Mouse (Mus musculus): ENCODE results near the gene Hmgb1. TPM values are rescaled to one million over a fixed set of nuclear protein-coding genes. Genes with fewer than 3 reads are reported as not detected.

The Hmgb1 gene
- polyA plus RNA-seq, 1 experiment: 88.6 TPM

DNA sequence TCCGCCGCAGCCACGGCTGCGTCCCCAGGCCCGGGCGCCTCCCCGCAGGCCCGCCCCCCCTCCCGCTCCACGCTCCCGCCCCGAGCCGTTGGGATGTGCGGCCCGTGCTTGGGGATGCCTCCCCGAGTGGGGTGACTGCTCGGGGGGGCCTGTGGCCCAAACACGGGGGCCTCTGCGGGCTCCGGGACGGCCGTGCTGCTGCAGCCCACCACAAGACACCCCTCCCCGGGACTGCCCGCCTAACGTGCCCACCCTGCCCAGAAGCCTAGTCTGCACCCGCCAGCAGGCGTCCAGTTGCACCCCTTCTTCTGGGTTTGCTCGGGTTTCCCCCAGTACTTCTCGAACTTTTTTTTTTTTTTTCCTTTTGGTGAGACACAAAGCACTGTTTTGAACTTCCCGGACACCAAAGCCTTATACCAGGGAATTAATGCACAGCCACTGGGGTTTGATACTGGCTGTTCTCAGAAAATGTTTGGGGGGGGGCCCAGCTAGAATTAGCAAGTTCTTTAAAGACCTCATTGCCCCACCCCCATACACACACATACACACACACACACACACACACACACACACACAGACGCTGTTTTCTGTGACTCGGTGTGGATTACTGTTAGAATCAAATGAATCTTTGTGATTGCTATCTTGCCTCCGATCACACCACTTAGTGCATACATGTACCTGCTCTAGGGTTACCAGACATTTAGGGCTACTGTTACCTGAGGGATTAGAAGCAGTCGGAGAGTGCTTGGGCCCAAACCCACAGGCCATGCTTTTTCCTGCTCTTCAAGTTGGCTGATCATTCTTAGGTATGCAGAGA, 130.7 kb downstream of the Hmgb1 start:
- H3K4me2 ChIP-seq (ENCODE audit: low read depth): peak overlapping the region; percentile 34
- peaks cover 17% of the 10 kb centered on the region for H3K36me3 ChIP-seq (ENCODE audit: control insufficient read depth, insufficient read depth)
- H3K79me2 ChIP-seq (ENCODE audit: control insufficient read depth, insufficient read depth): peaks cover 23% of the 10 kb centered on the region
- peak overlapping the region; percentile 99 for H3ac ChIP-seq (ENCODE audit: control insufficient read depth, insufficient read length)
- TF ChIP-seq E2F4 (IDR thresholded peaks at IDR 0.05; ENCODE audit: insufficient read depth) (no peak), SRF (IDR thresholded peaks at IDR 0.05; ENCODE audit: control insufficient read depth, insufficient read length, low read depth) (no peak), POLR2A (IDR thresholded peaks at IDR 0.05; ENCODE audit: insufficient read length, low read depth) (no peak), CEBPB (IDR thresholded peaks at IDR 0.05; ENCODE audit: insufficient read depth, poor library complexity, severe bottlenecking) (no peak), POLR2AphosphoS2 (IDR thresholded peaks at IDR 0.05; ENCODE audit: insufficient read length, low read depth) (no peak)
- H3K27me3 ChIP-seq (ENCODE audit: control insufficient read depth, insufficient read depth, insufficient read length): no peaks in the 10 kb centered on the region
- peak overlapping the region; percentile 9 for H3K4me3 ChIP-seq

DNA sequence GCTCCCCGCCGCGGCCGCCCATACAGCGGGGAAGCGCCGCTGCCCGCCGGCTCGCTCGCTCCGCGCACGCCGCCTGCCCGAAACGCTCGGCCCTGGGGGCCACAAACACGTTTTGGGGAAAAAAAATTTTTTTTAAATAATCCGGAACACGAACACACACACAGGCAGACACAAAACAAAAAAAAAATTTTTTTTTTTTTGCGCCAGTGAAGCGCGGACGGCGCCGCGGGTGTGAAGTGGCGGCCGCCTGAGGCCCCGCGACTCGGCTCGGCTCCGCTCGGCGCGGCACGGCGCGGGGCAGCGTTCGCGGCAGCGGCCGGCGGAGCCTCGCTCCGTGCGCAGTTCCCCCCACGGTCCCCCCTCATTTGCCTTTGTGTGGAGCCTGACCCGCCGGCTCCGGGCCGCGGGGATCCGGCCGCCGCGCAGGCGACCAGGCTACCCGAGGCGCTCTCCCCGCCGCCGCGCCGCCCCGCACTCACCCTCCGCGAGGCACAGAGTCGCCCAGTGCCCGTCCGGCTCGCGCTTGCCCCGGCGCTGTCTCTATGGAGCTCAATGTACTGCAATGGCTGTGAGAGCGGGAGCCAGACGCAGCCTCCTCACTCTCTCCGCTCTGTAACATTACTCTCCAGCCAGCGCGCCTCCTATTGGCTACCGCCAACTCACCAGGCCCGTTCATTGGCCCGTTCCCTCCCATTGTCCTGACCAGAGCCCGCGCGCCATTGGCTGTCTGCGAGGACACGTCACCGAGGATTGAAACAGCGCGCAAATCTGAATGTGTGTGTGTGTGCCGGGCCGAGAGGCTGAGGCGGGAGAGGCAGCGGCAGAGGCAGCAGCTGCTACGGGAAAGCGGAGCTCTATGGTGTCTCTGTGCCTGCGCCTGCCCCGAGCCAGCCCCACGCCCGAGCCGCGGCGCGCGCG, 131.6 kb downstream of the Hmgb1 start:
- H3K4me2 ChIP-seq (ENCODE audit: low read depth): no peak overlapping the region
- peak overlapping the region; percentile 99 for H3ac ChIP-seq (ENCODE audit: control insufficient read depth, insufficient read length)
- peaks cover 23% of the 10 kb centered on the region for H3K79me2 ChIP-seq (ENCODE audit: control insufficient read depth, insufficient read depth)
- peaks cover 17% of the 10 kb centered on the region for H3K36me3 ChIP-seq (ENCODE audit: control insufficient read depth, insufficient read depth)
- H3K27me3 ChIP-seq (ENCODE audit: control insufficient read depth, insufficient read depth, insufficient read length): no peaks in the 10 kb centered on the region
- H3K4me3 ChIP-seq: peak overlapping the region; percentile 41
- TF ChIP-seq POLR2A (IDR thresholded peaks at IDR 0.05; ENCODE audit: insufficient read length, low read depth): peak; percentile 91
- peak; percentile 98 for TF ChIP-seq E2F4 (IDR thresholded peaks at IDR 0.05; ENCODE audit: insufficient read depth)
- peak; percentile 17 for TF ChIP-seq REST (IDR thresholded peaks at IDR 0.05; ENCODE audit: insufficient read depth, insufficient read length)
- no peak for TF ChIP-seq MAX (IDR thresholded peaks at IDR 0.05; ENCODE audit: low read depth)
- peak in 2 of 3 experiments; percentile 79 to 85 for TF ChIP-seq MYOD1 (IDR thresholded peaks at IDR 0.05; ENCODE audit: control insufficient read depth in 1 of 3, insufficient read length in 2 of 3, low read depth in 2 of 3)
- TF ChIP-seq TCF12 (IDR thresholded peaks at IDR 0.05; ENCODE audit: insufficient read depth, poor library complexity, severe bottlenecking): no peak
- TF ChIP-seq POLR2AphosphoS2 (IDR thresholded peaks at IDR 0.05; ENCODE audit: insufficient read length, low read depth): peak; percentile 83
- peak; percentile 11 to 84 (median 71) for TF ChIP-seq MYOG (IDR thresholded peaks at IDR 0.05; ENCODE audit: control insufficient read depth in 1 of 3, insufficient read depth in 1 of 3, insufficient read length in 2 of 3, low read depth in 2 of 3)

DNA sequence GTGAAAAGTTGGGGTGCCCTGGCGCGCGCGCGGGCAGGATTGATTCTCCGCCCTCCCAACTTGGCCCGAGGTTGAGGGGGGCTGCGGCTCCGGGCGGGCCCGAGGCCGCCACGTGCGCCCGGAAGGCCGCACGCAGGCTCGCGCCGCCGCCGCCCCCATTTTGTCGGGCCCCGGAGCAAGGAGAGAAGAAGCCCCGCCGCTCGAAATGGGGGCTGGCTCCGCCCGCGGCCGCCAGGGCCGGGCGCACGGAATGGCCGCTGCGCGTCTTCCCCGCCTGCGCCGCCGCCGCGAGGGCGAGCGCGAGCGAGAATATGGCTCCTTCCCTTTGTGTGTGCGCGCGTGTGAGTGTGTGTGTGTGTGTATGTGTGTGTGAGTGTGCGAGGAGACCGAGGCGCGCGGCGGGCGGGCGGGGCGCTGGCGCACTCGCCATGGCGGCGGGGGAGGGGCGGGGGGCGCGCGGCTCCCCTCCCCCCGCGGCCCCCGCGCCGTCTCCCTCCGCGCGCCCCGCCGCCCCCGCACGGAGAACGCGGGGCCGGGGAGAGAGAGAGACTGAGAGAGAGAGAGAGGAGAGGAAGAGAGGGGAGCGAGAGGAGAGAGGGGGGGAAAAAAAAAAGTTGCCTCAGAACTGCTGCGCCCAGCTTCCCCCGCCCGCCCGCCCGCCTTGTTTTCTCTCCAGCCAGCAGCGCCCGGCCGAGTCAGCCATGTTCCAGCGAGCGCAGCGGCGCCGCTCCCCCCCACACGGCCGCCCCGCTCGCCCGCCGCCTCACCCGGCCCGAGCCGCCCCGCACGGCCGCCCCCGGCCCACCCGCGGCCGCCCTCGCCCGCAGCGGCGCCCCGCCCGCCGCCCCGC, 132.5 kb downstream of the Hmgb1 start:
- Histone ChIP-seq H3ac (ENCODE audit: control insufficient read depth, insufficient read length) (peak overlapping the region; percentile 99), H3K4me3 (peak overlapping the region; percentile 41), H3K36me3 (ENCODE audit: control insufficient read depth, insufficient read depth) (peaks cover 18% of the 10 kb centered on the region), H3K79me2 (ENCODE audit: control insufficient read depth, insufficient read depth) (peaks cover 23% of the 10 kb centered on the region), H3K27me3 (ENCODE audit: control insufficient read depth, insufficient read depth, insufficient read length) (no peaks in the 10 kb centered on the region), H3K4me2 (ENCODE audit: low read depth) (no peak overlapping the region)
- peak; percentile 76 for TF ChIP-seq POLR2AphosphoS2 (IDR thresholded peaks at IDR 0.05; ENCODE audit: insufficient read length, low read depth)
- no peak for TF ChIP-seq REST (IDR thresholded peaks at IDR 0.05; ENCODE audit: insufficient read depth, insufficient read length)
- TF ChIP-seq E2F4 (IDR thresholded peaks at IDR 0.05; ENCODE audit: insufficient read depth): no peak
- TF ChIP-seq CEBPB (IDR thresholded peaks at IDR 0.05; ENCODE audit: insufficient read depth, poor library complexity, severe bottlenecking): no peak
- TF ChIP-seq SRF (IDR thresholded peaks at IDR 0.05; ENCODE audit: control insufficient read depth, insufficient read length, low read depth): no peak
- TF ChIP-seq USF1 (IDR thresholded peaks at IDR 0.05; ENCODE audit: low read depth): no peak
- TF ChIP-seq MAX (IDR thresholded peaks at IDR 0.05; ENCODE audit: low read depth): no peak
- TF ChIP-seq MYOG (IDR thresholded peaks at IDR 0.05; ENCODE audit: control insufficient read depth in 1 of 3, insufficient read depth in 1 of 3, insufficient read length in 2 of 3, low read depth in 2 of 3): peak in 1 of 3 experiments; percentile 14
- TF ChIP-seq TCF12 (IDR thresholded peaks at IDR 0.05; ENCODE audit: insufficient read depth, poor library complexity, severe bottlenecking): no peak
- no peak for TF ChIP-seq TCF3 (IDR thresholded peaks at IDR 0.05; ENCODE audit: insufficient read length, low read depth)
- peak in 1 of 3 experiments; percentile 33 for TF ChIP-seq MYOD1 (IDR thresholded peaks at IDR 0.05; ENCODE audit: control insufficient read depth in 1 of 3, insufficient read length in 2 of 3, low read depth in 2 of 3)
- TF ChIP-seq POLR2A (IDR thresholded peaks at IDR 0.05; ENCODE audit: insufficient read length, low read depth): peak; percentile 77

DNA sequence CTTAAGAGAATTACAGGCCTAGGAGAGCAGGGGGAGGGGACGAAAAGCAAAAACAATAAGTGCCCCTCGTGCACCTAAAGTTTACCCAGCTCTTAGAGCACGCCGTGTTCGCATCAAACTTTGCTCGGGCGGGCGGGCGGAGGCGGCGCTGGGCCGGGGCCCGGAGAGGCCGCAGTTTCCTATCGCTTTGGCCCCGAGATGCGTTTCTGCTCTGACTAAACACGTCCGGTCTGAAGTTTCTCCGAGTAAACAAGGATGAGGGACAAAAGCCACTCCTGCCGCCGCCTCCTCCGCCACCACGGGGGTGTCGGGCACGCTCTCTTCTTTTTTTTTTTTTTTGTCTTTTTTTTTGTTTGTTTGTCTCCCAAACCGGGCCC, 133.1 kb downstream of the Hmgb1 start:
- Histone ChIP-seq H3ac (ENCODE audit: control insufficient read depth, insufficient read length) (peak overlapping the region; percentile 99), H3K27me3 (ENCODE audit: control insufficient read depth, insufficient read depth, insufficient read length) (no peaks in the 10 kb centered on the region), H3K36me3 (ENCODE audit: control insufficient read depth, insufficient read depth) (peaks cover 24% of the 10 kb centered on the region), H3K79me2 (ENCODE audit: control insufficient read depth, insufficient read depth) (peaks cover 23% of the 10 kb centered on the region), H3K4me3 (peak overlapping the region; percentile 41), H3K4me2 (ENCODE audit: low read depth) (peak overlapping the region; percentile 61)
- no peak for TF ChIP-seq USF1 (IDR thresholded peaks at IDR 0.05; ENCODE audit: low read depth)
- TF ChIP-seq SRF (IDR thresholded peaks at IDR 0.05; ENCODE audit: control insufficient read depth, insufficient read length, low read depth): no peak
- TF ChIP-seq TCF12 (IDR thresholded peaks at IDR 0.05; ENCODE audit: insufficient read depth, poor library complexity, severe bottlenecking): no peak
- no peak for TF ChIP-seq REST (IDR thresholded peaks at IDR 0.05; ENCODE audit: insufficient read depth, insufficient read length)
- no peak for TF ChIP-seq CEBPB (IDR thresholded peaks at IDR 0.05; ENCODE audit: insufficient read depth, poor library complexity, severe bottlenecking)
- no peak for TF ChIP-seq MYOG (IDR thresholded peaks at IDR 0.05; ENCODE audit: control insufficient read depth in 1 of 3, insufficient read depth in 1 of 3, insufficient read length in 2 of 3, low read depth in 2 of 3)
- no peak for TF ChIP-seq POLR2AphosphoS2 (IDR thresholded peaks at IDR 0.05; ENCODE audit: insufficient read length, low read depth)
- no peak for TF ChIP-seq E2F4 (IDR thresholded peaks at IDR 0.05; ENCODE audit: insufficient read depth)
- no peak for TF ChIP-seq MYOD1 (IDR thresholded peaks at IDR 0.05; ENCODE audit: control insufficient read depth in 1 of 3, insufficient read length in 2 of 3, low read depth in 2 of 3)
- TF ChIP-seq POLR2A (IDR thresholded peaks at IDR 0.05; ENCODE audit: insufficient read length, low read depth): no peak
- no peak for TF ChIP-seq MAX (IDR thresholded peaks at IDR 0.05; ENCODE audit: low read depth)
- no peak for TF ChIP-seq TCF3 (IDR thresholded peaks at IDR 0.05; ENCODE audit: insufficient read length, low read depth)
